Mouse (Mus musculus) ES-Bruce4 (cell line): ENCODE measurements around the gene Fam173b. TPM values are rescaled to one million over a fixed set of nuclear protein-coding genes. Genes with fewer than 3 reads are reported as not detected.

ENCODE experiments used
- H3K27ac ChIP-seq: 2 replicates; pipeline ENCODE4 v1.5.1; 2012; ENCODE audit warnings: low read length, inconsistent platforms; ENCODE audit not compliant: insufficient read depth
- H3K27me3 ChIP-seq: 2 replicates; pipeline ENCODE4 v1.6.1; 2012; ENCODE audit warnings: mild to moderate bottlenecking, low read length, inconsistent platforms; ENCODE audit not compliant: control insufficient read depth, poor library complexity, insufficient read depth, severe bottlenecking
- H3K36me3 ChIP-seq: 2 replicates; pipeline ENCODE4 v1.6.1; 2012; ENCODE audit warnings: inconsistent platforms, mild to moderate bottlenecking, low read length, moderate library complexity; ENCODE audit not compliant: control insufficient read depth, poor library complexity, insufficient read depth, severe bottlenecking
- H3K4me1 ChIP-seq: one replicate; pipeline ENCODE4 v1.8.1; 2011; ENCODE audit warnings: low read length; ENCODE audit not compliant: control insufficient read depth, insufficient read depth
- H3K4me3 ChIP-seq: 2 replicates; pipeline ENCODE4 v1.5.1; 2011; ENCODE audit warnings: low read depth, mild to moderate bottlenecking, low read length
- H3K9ac ChIP-seq: 2 replicates; pipeline ENCODE4 v1.6.1; 2012; ENCODE audit warnings: low read depth, mild to moderate bottlenecking, inconsistent platforms; ENCODE audit not compliant: poor library complexity, severe bottlenecking
- H3K9me3 ChIP-seq: replicated peaks from 2 replicates; pipeline ENCODE4 v1.6.1; 2012; ENCODE audit warnings: mild to moderate bottlenecking, low read length, inconsistent platforms; ENCODE audit not compliant: control insufficient read depth, poor library complexity, insufficient read depth, severe bottlenecking
- CTCF ChIP-seq: IDR thresholded peaks from one replicate; pipeline ENCODE4 v1.8.1; 2011; ENCODE audit warnings: low read depth, low read length
- EP300 ChIP-seq: IDR thresholded peaks from 2 replicates; pipeline ENCODE4 v1.6.1; 2011; ENCODE audit warnings: low read depth, low read length; ENCODE audit not compliant: insufficient read depth
- POLR2A ChIP-seq: IDR thresholded peaks from one replicate; pipeline ENCODE4 v1.8.1; 2011; ENCODE audit warnings: low read length; ENCODE audit not compliant: insufficient read depth
- polyA plus RNA-seq: library from polyadenylated mRNA; stranded (reverse); fragments of >200 nt; gene quantifications from 2 replicates; pipeline ENCODE4 v1.2.4, GENCODE M21; 2011; ENCODE audit warnings: low read depth; ENCODE audit not compliant: missing spikeins, insufficient read depth, insufficient read length

Fam173b gene
- polyA plus RNA-seq, 1 experiment: 6.5 TPM

- no peak overlapping the region for H3K4me3 ChIP-seq
- no peak overlapping the region for H3K9ac ChIP-seq
- TF ChIP-seq CTCF (no peak), EP300 (no peak), POLR2A (no peak)
- H3K4me1 ChIP-seq: no peaks in the 10 kb centered on the region
- H3K27me3 ChIP-seq: no peaks in the 10 kb centered on the region
- no peaks in the 10 kb centered on the region for H3K36me3 ChIP-seq
- no peaks in the 10 kb centered on the region for H3K9me3 ChIP-seq
- no peak overlapping the region for H3K27ac ChIP-seq
Observed at GRCm38 (mm10) chr15:31632478-31632877, 30.8 kb downstream of the Fam173b start.

DNA sequence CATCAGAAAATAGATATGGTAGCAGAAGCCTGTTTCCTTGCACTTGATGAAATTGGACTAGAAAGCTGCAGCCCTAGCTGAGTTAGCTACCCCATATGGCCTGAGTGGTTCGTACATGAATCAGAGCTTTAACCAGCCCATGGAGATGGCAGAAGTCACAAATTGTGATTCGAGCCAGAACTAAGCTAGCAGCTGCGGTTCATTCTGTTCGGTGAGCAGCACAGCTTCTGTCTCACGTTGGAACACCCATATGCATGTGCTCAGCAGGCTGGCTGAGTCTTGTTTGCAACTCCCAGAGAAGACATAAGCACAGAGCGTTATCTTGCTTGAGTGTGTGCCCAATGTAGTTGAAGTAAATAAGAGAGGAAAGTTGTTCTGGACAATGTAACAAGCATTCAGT, 32.9 kb downstream of the Fam173b start:
- Histone ChIP-seq H3K9me3 (no peaks in the 10 kb centered on the region; the same call in 1 of the 2 replicates), H3K36me3 (no peaks in the 10 kb centered on the region), H3K4me1 (no peaks in the 10 kb centered on the region), H3K27me3 (no peaks in the 10 kb centered on the region), H3K27ac (no peak overlapping the region), H3K9ac (no peak overlapping the region), H3K4me3 (no peak overlapping the region)
- TF ChIP-seq EP300: no peak
- TF ChIP-seq CTCF: no peak
- TF ChIP-seq POLR2A: no peak

GRCm38 (mm10) chr15:31636091-31636595, 34.5 kb downstream of the Fam173b start:
- Histone ChIP-seq H3K4me3 (no peak overlapping the region), H3K27me3 (no peaks in the 10 kb centered on the region), H3K36me3 (no peaks in the 10 kb centered on the region), H3K4me1 (no peaks in the 10 kb centered on the region), H3K27ac (no peak overlapping the region), H3K9ac (no peak overlapping the region), H3K9me3 (no peaks in the 10 kb centered on the region; the same call in 1 of the 2 replicates)
- TF ChIP-seq POLR2A: no peak
- no peak for TF ChIP-seq EP300
- no peak for TF ChIP-seq CTCF

DNA sequence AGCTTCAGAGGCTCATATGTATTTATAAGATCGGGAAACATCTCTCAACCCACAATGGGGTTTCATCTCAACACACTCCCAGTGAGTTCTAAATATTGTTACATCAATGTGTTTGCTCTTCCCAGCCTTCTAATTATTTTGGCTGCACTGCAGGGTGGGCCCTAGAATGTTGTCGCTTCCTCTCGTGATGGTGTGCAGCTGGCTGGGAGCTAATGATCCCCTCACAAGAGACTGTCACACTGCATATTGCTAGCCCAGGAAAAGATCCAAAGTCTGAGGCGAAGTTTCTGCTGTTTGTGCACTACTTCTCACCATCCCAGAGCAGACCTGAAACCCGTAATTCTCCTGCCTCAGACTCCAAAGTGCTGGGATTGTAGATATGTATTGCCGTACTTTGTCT, 45.6 kb downstream of the Fam173b start:
- no peak for TF ChIP-seq POLR2A
- no peak overlapping the region for H3K27ac ChIP-seq
- H3K9me3 ChIP-seq: no peaks in the 10 kb centered on the region
- no peaks in the 10 kb centered on the region for H3K4me1 ChIP-seq
- H3K27me3 ChIP-seq: no peaks in the 10 kb centered on the region
- no peaks in the 10 kb centered on the region for H3K36me3 ChIP-seq
- H3K9ac ChIP-seq: no peak overlapping the region
- H3K4me3 ChIP-seq: no peak overlapping the region

- Histone ChIP-seq H3K4me1 (no peaks in the 10 kb centered on the region), H3K4me3 (no peak overlapping the region), H3K9ac (no peak overlapping the region), H3K27me3 (no peaks in the 10 kb centered on the region), H3K36me3 (no peaks in the 10 kb centered on the region), H3K27ac (no peak overlapping the region), H3K9me3 (no peaks in the 10 kb centered on the region)
- no peak for TF ChIP-seq CTCF
- no peak for TF ChIP-seq POLR2A
- no peak for TF ChIP-seq EP300
Observed at GRCm38 (mm10) chr15:31647851-31648569, 46.4 kb downstream of the Fam173b start.

GRCm38 (mm10) chr15:31649691-31650090, 48.0 kb downstream of the Fam173b start:
- no peaks in the 10 kb centered on the region for H3K9me3 ChIP-seq
- H3K27ac ChIP-seq: no peak overlapping the region
- no peak overlapping the region for H3K9ac ChIP-seq
- no peak for TF ChIP-seq EP300
- TF ChIP-seq POLR2A: no peak
- no peak for TF ChIP-seq CTCF
- no peak overlapping the region for H3K4me3 ChIP-seq
- H3K27me3 ChIP-seq: no peaks in the 10 kb centered on the region
- no peaks in the 10 kb centered on the region for H3K36me3 ChIP-seq
- H3K4me1 ChIP-seq: no peaks in the 10 kb centered on the region
